Mouse (Mus musculus) midbrain, embryonic 10.5 days (tissue): ENCODE data around the gene Tomm6. TPM values are rescaled to one million over a fixed set of nuclear protein-coding genes. Genes with fewer than 3 reads are reported as not detected.
A peak's percentile ranks its signal among the peaks of the same experiment; 100 is the strongest.

ENCODE experiments used
- DNase-seq: peaks from one replicate; pipeline ENCODE4 v3.0.0-alpha.2; 2017; ENCODE audit warnings: low spot score
- H3K27ac ChIP-seq: fragments of 300-500 bp; sonication (generic); replicated peaks from 2 replicates; pipeline ENCODE4 v1.5.1; 2016; ENCODE audit warnings: mild to moderate bottlenecking
- H3K27me3 ChIP-seq: fragments of 300-500 bp; sonication (generic); 2 replicates; pipeline ENCODE4 v1.6.1; 2016; ENCODE audit warnings: low read depth, mild to moderate bottlenecking; ENCODE audit not compliant: poor library complexity, severe bottlenecking
- H3K36me3 ChIP-seq: fragments of 300-500 bp; sonication (generic); 2 replicates; pipeline ENCODE4 v1.6.1; 2016; ENCODE audit warnings: mild to moderate bottlenecking, moderate library complexity
- H3K4me1 ChIP-seq: fragments of 300-500 bp; sonication (generic); 2 replicates; pipeline ENCODE4 v1.6.1; 2016
- H3K4me3 ChIP-seq: fragments of 300-500 bp; sonication (generic); 2 replicates; pipeline ENCODE4 v1.5.1; 2016; ENCODE audit warnings: mild to moderate bottlenecking, moderate library complexity
- H3K9me3 ChIP-seq: fragments of 300-500 bp; sonication (generic); replicated peaks from 2 replicates; pipeline ENCODE4 v1.6.1; 2016; ENCODE audit warnings: mild to moderate bottlenecking
- WGBS: fragments of 180-500 bp; shearing (Covaris S2); methylation state at CpG from one replicate; pipeline ENCODE4 v1.1.7; 2016; 5-methylcytosine and 5-hydroxymethylcytosine counted together
- polyA plus RNA-seq: library from polyadenylated mRNA; unstranded; fragments of >200 nt; fragmentation: Nextera tagmentation; extraction: Ambion mirVana; gene quantifications from 2 replicates; pipeline ENCODE4 v1.2.1, GENCODE M21; 2016

Gene Tomm6
- polyA plus RNA-seq, 1 experiment from 2014 or later: 364 TPM

DNA sequence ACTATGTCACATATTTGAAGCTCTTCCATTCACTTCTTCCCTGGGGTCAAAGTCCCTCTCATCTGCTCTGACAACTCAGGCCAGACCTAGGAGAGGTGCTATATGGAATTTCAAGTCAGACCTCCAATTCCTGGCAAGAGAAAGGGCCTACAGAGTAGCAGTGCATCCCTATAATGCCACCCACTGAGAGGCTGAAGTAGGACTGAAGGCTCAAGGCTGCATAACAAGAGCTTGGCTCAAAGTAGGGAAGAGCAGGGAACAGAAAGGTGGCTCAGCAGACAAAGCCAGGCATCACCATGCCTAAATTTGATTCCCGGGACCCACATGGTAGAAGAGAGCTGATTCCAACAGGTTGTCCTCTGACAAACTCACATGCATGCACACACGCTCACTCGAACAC, 3.5 kb upstream of the Tomm6 start:
- H3K27me3 ChIP-seq: peaks cover 51% of the 10 kb centered on the region

GRCm38 (mm10) chr17:47689894-47690293, 1.7 kb upstream of the Tomm6 start:
- Histone ChIP-seq H3K27me3 (peaks cover 47% of the 10 kb centered on the region), H3K4me1 (peaks cover 48% of the 10 kb centered on the region), H3K4me3 (peak overlapping the region; percentile 90), H3K27ac (no peak overlapping the region), H3K36me3 (peaks cover 15% of the 10 kb centered on the region), H3K9me3 (no peaks in the 10 kb centered on the region)
- WGBS: 80% methylated on average over 8 of the region's 8 CpGs
- no peak for DNase-seq

More for the DNA sequence above, 3.5 kb upstream of the Tomm6 start:
- Histone ChIP-seq H3K9me3 (no peaks in the 10 kb centered on the region), H3K4me3 (no peak overlapping the region), H3K27ac (no peak overlapping the region), H3K4me1 (peaks cover 51% of the 10 kb centered on the region), H3K36me3 (no peaks in the 10 kb centered on the region)
- DNase-seq: no peak
- WGBS: 92% methylated on average over 3 of the region's 3 CpGs

DNA sequence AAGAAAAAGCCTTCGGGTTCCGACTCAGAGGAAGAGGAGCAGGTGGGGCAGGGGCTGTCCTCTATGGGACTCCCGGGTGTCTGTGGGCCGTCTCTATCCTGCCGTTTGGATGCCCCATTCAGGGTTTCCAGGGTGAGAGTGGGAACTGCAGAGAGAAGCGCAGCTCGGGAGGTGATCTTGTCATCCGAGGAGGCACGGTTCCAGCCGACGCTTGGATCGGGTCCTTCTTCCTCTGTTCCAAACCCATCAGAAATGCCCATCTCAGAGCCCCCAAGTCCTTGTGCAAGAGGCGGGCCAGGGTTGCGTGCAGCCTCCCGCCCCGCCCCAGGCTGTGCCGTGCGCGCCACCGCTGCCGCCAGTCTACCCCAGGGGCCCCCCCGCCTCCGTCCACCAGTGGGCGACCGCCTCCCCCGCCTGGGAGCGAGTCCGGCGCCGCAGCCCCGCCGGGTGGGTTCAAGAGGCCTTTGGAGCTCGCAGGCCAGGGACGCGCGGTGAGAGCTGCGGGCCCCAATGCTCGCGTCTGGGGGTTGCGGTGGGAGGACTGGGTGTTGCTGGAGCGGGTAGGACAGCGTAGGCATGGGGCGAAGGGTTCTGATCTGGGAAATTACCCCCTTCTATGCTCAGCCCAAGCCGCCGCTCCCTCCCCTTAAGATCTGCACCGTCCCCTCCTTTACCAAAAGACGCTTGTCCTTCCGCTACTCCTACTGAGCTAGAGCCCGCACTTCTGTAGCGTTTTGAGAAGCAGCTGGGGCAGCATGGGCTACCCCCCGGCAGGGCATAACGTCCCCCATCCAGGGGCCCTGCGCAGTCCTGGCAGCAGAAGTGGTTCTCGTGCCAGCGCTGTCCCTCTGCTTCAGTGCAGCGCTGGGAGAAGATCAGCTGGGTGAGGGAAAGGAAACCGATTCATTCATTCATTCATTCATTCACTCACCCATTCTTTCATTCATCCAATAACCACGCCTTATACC, 706 bp upstream of the Tomm6 start, which contains the start of gene Frs3:
Gene Frs3, plus strand, starts transcription at position 423 of the 968 bp plus-strand sequence.
- H3K9me3 ChIP-seq: no peaks in the 10 kb centered on the region
- H3K36me3 ChIP-seq: peaks cover 25% of the 10 kb centered on the region
- peaks cover 38% of the 10 kb centered on the region for H3K4me1 ChIP-seq
- H3K27me3 ChIP-seq: peaks cover 47% of the 10 kb centered on the region
- peak within 1 kb of the TSS; percentile 90 for H3K4me3 ChIP-seq
- peak within 1 kb of the TSS; percentile 92 for H3K27ac ChIP-seq
- WGBS: 1% methylated on average over 55 of the region's 58 CpGs
- peak; percentile 80 for DNase-seq

DNA sequence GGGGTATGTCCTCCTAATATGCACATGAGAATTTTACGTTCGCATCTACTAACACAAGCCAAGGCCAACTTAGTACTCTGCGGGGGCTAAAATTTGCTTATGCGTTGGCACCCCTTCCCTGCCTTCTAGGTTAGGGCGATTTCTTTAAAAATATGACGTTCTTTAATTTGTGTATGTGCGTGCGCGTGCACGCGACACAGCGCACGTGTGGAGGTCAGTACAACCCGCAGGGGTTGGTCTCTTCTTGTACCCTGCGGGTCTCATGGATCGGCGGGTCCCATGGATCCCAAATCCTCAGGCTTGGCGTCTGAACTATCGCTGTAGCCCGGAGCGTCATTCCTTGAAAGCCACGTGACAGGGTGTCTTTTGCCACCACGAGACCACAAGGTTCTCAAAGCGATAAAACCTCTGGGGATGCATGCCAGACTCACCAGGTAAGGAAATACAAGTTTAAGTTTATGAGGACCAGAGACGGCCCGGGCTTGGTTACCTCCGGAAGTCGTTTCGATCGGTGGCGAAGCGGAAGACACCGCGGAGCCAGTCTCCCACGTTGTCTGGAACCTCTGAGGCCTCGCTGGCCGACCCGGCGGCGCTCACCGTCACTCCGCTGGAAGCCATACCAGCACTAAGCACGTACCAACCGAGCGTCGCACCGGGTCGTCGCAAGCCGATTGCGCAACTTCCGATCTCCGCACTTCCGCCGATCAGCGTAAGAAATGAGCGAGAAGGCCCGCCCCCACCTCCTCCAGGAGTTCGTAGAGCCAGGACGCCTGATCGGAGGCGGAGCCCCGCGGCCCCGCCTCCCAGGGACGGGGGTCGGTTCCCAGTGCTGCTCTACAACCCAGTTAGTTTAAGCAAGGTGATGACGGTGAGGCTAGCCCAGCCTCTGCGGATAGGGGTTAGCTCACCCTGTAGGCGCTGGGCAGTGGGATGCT, 510 bp downstream of the Tomm6 start:
- H3K4me3 ChIP-seq: peak overlapping the region; percentile 90
- peaks cover 35% of the 10 kb centered on the region for H3K27me3 ChIP-seq
- WGBS: 1% methylated on average over 70 of the region's 70 CpGs
- peaks cover 30% of the 10 kb centered on the region for H3K4me1 ChIP-seq
- H3K36me3 ChIP-seq: peaks cover 37% of the 10 kb centered on the region
- no peaks in the 10 kb centered on the region for H3K9me3 ChIP-seq
- peak overlapping the region; percentile 92 for H3K27ac ChIP-seq
- DNase-seq: peak; percentile 95

GRCm38 (mm10) chr17:47682836-47683235, 5.3 kb downstream of the Tomm6 start:
- Histone ChIP-seq H3K36me3 (peaks cover 83% of the 10 kb centered on the region), H3K4me1 (peaks cover 15% of the 10 kb centered on the region)
- 86% methylated on average over 4 of the region's 4 CpGs for WGBS

DNA sequence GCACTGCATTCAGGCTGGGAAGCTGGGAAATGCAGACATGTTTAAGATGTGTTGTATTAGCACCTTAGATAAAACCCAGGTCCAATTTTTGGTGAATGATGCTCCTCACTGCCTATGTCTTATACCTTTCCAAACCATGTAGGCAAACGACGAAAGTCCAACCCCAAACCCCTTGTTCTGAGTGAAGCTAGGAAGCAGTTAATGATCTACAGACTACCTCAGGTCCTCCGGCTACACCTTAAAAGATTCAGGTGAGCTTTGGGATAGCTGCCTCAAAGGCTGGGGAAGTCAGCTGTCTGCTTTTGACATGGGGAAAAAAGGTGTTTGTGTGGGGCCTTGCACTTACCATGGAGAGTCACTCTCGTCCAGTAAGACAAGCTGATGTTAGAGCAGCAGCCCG, 9.5 kb downstream of the Tomm6 start:
- H3K9me3 ChIP-seq: no peaks in the 10 kb centered on the region
- H3K27ac ChIP-seq: no peak overlapping the region
- H3K4me1 ChIP-seq: peaks cover 6% of the 10 kb centered on the region
- peaks cover 6% of the 10 kb centered on the region for H3K27me3 ChIP-seq
- H3K36me3 ChIP-seq: peaks cover 86% of the 10 kb centered on the region
- WGBS: 86% methylated on average over 5 of the region's 5 CpGs
- no peak for DNase-seq
- H3K4me3 ChIP-seq: no peak overlapping the region

More at GRCm38 (mm10) chr17:47682836-47683235, 5.3 kb downstream of the Tomm6 start:
- Histone ChIP-seq H3K27ac (no peak overlapping the region), H3K27me3 (no peaks in the 10 kb centered on the region), H3K9me3 (no peaks in the 10 kb centered on the region), H3K4me3 (no peak overlapping the region)
- DNase-seq: no peak

DNA sequence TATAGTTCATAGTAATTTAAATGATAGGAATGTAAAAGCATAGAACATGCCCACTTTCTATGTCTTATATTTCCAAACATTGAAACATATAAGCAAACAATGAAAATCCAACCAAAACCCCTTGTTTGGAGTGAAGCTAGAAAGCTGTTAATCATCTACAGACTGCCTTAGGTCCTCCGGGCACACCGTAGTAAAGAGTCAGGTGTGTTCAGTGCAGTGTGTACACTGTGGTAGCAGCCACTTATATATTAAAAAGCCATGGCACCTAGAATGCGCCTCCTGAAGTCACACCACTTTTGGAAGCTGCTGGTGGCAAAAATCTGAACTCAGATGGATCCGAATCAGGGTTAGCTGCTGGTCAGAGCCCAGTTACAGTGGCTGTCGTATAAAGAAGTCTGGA, 9.9 kb downstream of the Tomm6 start:
- peaks cover 11% of the 10 kb centered on the region for H3K27me3 ChIP-seq
- 90% methylated on average over 5 of the region's 5 CpGs for WGBS
- H3K4me3 ChIP-seq: no peak overlapping the region
- peaks cover 85% of the 10 kb centered on the region for H3K36me3 ChIP-seq
- H3K9me3 ChIP-seq: no peaks in the 10 kb centered on the region
- peaks cover 11% of the 10 kb centered on the region for H3K4me1 ChIP-seq
- no peak for DNase-seq
- H3K27ac ChIP-seq: no peak overlapping the region

DNA sequence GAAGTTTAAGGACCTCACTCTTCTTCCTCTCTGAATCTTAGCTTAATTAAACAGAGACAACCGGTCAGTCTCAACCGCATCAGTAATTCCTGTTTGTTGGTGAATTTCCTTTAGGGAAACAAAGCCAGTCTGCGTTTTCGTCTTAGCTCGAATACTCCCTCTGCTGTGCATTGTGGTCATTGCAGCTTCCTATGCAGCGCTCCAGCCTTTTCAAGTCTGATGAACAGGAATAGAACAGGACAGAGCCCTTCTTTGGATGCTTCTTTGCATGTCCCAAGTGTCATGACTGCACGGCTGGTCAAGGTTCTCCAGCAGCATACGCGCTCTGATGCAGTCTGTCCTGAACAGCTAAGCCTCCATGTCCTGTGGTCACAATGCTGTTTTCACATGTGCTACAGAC, 11.6 kb downstream of the Tomm6 start:
- no peak overlapping the region for H3K4me3 ChIP-seq
- H3K36me3 ChIP-seq: peaks cover 74% of the 10 kb centered on the region
- no peak overlapping the region; the same call in 1 of the 2 replicates for H3K27ac ChIP-seq
- peaks cover 27% of the 10 kb centered on the region for H3K4me1 ChIP-seq
- H3K27me3 ChIP-seq: peaks cover 27% of the 10 kb centered on the region
- WGBS: 23% methylated on average over 9 of the region's 9 CpGs
- DNase-seq: peak; percentile 66
- H3K9me3 ChIP-seq: no peaks in the 10 kb centered on the region

- peak overlapping the region; percentile 75 for H3K27ac ChIP-seq
- peaks cover 36% of the 10 kb centered on the region for H3K36me3 ChIP-seq
- peak overlapping the region; percentile 59 for H3K4me3 ChIP-seq
- H3K4me1 ChIP-seq: peaks cover 27% of the 10 kb centered on the region
- H3K9me3 ChIP-seq: no peaks in the 10 kb centered on the region
- WGBS: 4% methylated on average over 68 of the region's 68 CpGs
- peak; percentile 72 for DNase-seq
- H3K27me3 ChIP-seq: peaks cover 53% of the 10 kb centered on the region
Observed at GRCm38 (mm10) chr17:47672311-47673111, 15.7 kb downstream of the Tomm6 start.

DNA sequence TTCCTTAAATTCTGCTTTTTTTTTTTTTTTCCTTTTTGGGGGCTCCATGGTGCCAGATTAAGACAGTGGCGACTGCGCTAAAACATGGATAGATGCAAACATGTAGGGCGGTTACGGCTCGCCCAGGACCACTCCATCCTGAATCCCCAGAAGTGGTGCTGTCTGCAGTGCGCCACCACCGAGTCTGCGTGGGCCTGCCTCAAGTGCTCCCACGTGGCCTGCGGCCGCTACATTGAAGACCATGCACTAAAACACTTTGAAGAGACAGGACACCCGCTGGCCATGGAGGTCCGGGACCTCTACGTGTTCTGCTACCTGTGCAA, 16.2 kb downstream of the Tomm6 start:
- Histone ChIP-seq H3K4me1 (peaks cover 27% of the 10 kb centered on the region), H3K36me3 (peaks cover 34% of the 10 kb centered on the region), H3K4me3 (peak overlapping the region; percentile 59), H3K9me3 (no peaks in the 10 kb centered on the region), H3K27me3 (peaks cover 53% of the 10 kb centered on the region), H3K27ac (peak overlapping the region; percentile 75)
- 10% methylated on average over 14 of the region's 14 CpGs for WGBS
- DNase-seq: no peak

DNA sequence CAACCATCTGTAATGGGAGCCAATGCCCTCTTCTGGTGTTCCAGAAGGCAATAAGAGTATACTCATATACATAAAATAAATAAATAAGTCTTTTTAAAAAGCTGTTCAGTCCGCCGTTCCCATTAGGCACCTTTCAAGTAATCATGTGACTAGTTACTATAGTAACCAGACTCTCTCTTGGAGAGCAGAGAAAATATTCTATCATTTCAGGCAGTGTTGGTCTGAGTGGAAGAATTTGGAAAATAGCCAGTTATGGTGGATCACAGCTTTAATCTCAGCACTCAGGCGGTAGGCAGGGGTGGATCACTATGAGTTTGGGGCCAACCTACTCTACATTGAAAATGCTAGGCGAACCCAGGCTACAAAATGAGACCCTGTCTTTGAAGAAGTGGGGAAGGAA, 19.0 kb downstream of the Tomm6 start:
- 86% methylated on average over 4 of the region's 4 CpGs for WGBS
- no peak for DNase-seq

DNA sequence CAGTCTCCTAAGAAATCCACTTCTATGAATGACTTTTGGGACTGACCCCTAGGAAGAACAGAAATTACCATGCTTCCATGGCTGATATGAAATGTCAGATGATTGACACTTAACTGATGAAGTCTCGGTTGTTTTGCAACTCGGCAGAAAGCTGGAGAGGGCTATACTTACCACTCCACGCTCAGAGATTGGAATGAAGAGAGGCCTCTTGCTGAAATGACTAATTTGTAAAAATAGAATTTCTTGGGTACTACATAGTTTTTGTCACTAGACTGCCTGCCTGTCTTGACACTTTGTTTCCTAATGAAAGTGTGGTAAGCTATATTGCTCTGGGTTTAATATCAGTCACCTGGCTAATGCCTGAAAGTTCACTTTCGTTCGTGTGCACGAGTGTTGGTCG, 23.7 kb downstream of the Tomm6 start:
- Histone ChIP-seq H3K4me3 (no peak overlapping the region), H3K36me3 (peaks cover 11% of the 10 kb centered on the region; the same call in 1 of the 2 replicates), H3K4me1 (peaks cover 9% of the 10 kb centered on the region), H3K9me3 (no peaks in the 10 kb centered on the region), H3K27ac (no peak overlapping the region), H3K27me3 (peaks cover 5% of the 10 kb centered on the region)
- 95% methylated on average over 7 of the region's 7 CpGs for WGBS
- DNase-seq: no peak

More for the DNA sequence above, 19.0 kb downstream of the Tomm6 start:
- Histone ChIP-seq H3K27ac (no peak overlapping the region), H3K36me3 (peaks cover 17% of the 10 kb centered on the region), H3K9me3 (no peaks in the 10 kb centered on the region), H3K4me3 (no peak overlapping the region), H3K27me3 (peaks cover 52% of the 10 kb centered on the region), H3K4me1 (peaks cover 28% of the 10 kb centered on the region)
